Mouse (Mus musculus): ENCODE measurements around the gene Klhl40. TPM values are rescaled to one million over a fixed set of nuclear protein-coding genes. Genes with fewer than 3 reads are reported as not detected.

Klhl40 gene
- total RNA-seq, 2 experiments from 2014 or later = 3.3 to 4.6 TPM

DNA sequence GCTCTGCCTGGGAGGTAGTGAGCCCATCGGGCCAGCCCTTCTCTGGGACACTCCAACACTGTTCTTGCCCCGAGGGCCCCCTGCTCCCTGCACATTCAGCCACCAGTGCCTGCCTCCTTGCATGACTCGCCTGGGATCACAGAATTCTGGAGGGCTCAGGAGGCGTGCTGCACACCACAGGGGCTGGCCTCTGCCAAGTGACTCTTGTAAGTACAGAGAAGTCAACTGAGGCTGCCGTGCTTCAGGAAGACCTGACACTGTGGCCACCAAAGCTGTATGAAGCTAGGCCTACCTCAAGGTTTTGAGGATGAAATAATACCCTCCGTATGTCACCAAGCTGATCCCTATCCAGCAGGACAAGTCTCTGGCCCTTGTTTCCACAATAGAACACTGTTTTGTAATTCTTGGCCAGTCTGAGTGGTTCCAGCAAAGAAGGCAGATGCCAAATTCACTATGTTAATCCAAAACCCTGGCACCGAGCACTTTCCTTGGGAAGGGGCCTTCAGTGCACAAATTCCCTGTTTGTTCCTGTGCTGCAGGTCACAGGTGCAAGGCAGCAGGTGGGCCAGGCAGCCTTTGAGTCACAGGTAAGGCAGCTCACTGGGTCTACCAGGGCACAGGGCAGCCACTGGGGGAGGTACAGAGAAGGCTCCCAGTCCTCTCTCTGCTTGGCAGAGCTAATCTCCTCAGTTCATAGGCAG, 42.5 kb downstream of the Klhl40 start:
- H3K27ac ChIP-seq = peak overlapping the region; percentile 95
- peak in 1 of 2 experiments; percentile 31 for DNase-seq (ENCODE audit: low spot score in 2 of 2)
- H3K4me3 ChIP-seq = no peak overlapping the region
- TF ChIP-seq CTCF (conservative IDR thresholded peaks at IDR 0.05) = no peak

DNA sequence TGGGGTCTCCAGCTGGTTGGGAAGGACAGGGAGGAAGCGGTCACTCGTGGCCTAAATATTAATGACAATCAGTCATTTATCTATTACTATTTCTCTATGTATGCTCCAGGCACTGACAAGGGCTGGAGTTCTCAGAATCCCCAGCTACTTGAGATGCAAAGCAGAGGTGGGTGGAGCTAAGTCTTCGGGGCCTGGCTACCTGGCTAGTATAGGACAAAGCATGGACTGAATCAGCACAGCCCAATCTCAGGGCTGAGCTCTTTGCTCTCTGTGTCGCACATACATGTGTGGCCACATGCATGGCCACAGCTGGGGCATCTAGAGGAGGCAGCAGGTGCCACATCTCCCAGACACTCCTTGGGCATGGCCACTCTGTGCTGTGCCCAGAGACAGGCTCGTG, 43.4 kb downstream of the Klhl40 start:
- no peak for DNase-seq (ENCODE audit: low spot score in 2 of 2)
- H3K27ac ChIP-seq = peak overlapping the region; percentile 95

DNA sequence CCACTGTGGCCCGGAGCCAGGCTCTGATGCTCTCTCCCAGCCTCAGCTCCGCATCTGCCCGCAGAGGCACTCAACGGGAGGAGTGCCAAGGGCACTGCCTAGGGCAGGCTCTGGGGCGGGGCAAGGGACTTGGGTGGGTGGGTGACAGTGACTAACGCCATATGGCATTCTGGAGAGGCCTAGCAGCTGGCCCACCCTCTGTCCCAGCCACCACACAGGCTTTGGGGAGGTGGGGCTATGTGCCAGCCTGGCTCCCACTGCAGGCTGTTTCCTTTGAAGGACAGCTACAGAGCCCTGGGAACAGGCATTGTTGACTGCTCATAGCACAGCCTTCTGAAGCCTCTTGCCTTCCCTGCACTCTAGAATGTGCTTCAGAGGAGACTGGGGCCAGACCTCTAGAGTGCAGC, 45.2 kb downstream of the Klhl40 start:
- TF ChIP-seq CTCF (conservative IDR thresholded peaks at IDR 0.05) = no peak
- DNase-seq (ENCODE audit: low spot score in 2 of 2) = peak; percentile 60 to 67
- peak overlapping the region; percentile 91 for H3K27ac ChIP-seq
- no peak overlapping the region for H3K4me3 ChIP-seq

More for the DNA sequence above, 43.4 kb downstream of the Klhl40 start:
- TF ChIP-seq CTCF (conservative IDR thresholded peaks at IDR 0.05) = no peak
- no peak overlapping the region for H3K4me3 ChIP-seq

DNA sequence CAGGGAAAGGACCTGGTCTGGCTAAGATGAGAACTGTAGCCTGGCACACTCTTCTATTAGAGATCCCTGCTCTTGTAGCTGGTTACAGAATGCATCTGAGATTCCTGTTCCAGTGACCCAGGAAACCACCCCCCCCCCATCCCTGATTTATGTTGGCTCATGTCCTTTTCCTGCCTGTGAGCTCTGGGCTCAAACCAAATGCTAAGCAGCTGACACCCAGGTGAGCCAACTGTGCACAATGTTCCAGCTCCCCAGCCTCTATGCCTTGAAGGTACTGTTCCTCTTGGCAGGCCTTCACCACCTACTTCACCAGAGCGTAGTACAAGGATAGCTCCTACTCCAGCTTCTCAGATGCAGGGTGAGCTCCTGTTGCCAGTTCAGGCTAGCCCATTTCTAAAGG, 45.6 kb downstream of the Klhl40 start:
- Histone ChIP-seq H3K4me3 (no peak overlapping the region), H3K27ac (peak overlapping the region; percentile 91)
- DNase-seq (ENCODE audit: low spot score in 2 of 2) = no peak
- TF ChIP-seq CTCF (conservative IDR thresholded peaks at IDR 0.05) = no peak

DNA sequence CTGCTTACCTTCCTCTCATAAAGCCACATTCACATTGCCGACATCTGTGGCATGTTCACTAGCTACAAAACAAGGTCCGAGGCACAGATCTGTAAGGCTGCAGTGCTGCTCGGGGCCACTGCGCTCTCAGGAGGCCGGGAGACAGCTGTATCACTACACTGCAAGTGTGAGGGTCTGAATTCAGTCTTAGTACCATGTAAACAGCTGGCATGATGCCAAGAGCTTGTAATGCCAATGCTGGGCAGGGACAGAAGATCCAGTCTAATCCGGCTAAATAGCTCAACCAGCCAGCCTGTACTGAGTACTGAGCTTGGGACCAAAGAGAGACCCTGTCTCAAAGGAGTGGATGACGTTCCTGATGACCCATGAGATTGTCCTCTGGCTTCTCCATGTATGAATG, 46.6 kb downstream of the Klhl40 start:
- no peak for DNase-seq (ENCODE audit: low spot score in 2 of 2)
- peak overlapping the region; percentile 91 for H3K27ac ChIP-seq
- no peak for TF ChIP-seq CTCF (conservative IDR thresholded peaks at IDR 0.05)
- no peak overlapping the region for H3K4me3 ChIP-seq

DNA sequence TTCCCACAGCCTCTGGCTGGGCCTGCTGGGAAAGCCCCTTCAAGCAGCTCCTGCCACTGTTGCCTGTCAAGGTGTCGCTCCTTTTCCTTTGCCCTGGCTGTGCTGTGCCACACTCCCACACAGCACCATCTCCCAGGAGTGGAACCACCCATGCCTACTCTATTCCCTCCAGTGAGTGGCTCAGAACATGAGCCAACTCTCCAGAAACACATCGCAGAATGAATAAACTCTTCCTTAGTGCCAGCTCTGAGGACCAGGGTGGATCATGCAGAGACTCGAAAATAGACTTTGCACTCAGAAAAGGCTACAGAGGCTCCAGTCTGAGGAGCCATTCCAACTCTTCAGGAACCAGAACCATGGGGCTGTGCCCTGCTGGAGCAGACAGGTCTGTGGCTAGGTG, 48.9 kb downstream of the Klhl40 start:
- TF ChIP-seq CTCF (conservative IDR thresholded peaks at IDR 0.05) = no peak
- no peak for DNase-seq (ENCODE audit: low spot score in 2 of 2)
- Histone ChIP-seq H3K27ac (peak overlapping the region; percentile 49), H3K4me3 (no peak overlapping the region)

DNA sequence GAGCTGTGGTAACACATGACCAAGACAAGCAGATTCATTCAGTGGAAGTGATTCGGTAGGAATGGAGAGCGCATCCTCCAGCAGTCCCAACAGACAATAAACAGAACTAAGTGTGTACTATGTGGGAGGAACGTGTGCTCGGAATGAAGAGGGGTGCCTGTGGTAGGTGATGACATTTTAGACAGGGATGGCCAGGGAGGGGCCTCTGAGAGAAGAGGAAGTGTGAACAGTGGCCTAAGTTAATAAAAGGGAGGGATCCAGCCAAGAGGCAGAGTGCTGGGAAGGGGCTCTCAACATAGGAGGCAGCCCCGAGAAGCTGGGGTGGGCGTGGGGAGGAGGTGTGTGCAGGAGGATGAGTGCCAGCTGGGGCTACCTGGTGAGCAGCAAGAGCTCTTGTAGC, 50.9 kb downstream of the Klhl40 start:
- DNase-seq (ENCODE audit: low spot score in 2 of 2) = no peak
- no peak overlapping the region for H3K27ac ChIP-seq
- no peak for TF ChIP-seq CTCF (conservative IDR thresholded peaks at IDR 0.05)
- H3K4me3 ChIP-seq = no peak overlapping the region

DNA sequence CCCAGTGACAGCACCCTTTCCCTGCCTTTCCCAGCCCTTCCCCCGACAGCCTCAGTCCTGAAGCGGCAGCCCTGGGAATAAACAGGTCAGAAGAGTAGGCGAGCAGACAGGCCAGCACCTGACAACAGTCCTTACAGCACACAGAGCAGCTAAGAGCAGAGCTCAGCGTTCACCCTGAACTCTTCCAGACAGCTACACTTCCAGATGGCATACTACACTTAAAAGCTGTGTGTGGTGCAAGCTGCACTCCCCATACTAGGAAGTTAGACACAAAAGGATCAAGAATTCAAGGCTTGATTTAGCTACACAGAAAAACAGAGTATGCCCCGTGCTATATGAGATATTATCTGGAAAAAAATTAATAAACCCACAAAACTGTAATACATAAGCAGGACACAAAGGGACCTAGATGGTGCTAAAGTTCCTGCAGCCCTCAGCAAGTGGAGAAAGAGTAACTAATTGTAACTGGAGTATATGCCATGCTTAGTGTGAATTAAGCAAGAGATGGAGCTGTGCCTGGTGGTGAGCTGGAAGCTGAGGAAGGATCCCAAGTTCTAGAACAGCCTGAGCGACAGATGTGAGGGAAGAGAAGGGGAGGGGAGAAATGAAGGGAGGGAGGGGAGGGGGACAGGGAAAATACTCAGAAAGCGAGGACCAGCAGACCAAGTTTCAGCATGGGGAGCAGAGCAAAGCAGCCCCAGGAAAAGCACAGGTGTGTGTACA, 52.0 kb downstream of the Klhl40 start:
- no peak for DNase-seq (ENCODE audit: low spot score in 2 of 2)
- no peak for TF ChIP-seq CTCF (conservative IDR thresholded peaks at IDR 0.05)
- peak overlapping the region; percentile 85 for H3K27ac ChIP-seq
- no peak overlapping the region for H3K4me3 ChIP-seq

DNA sequence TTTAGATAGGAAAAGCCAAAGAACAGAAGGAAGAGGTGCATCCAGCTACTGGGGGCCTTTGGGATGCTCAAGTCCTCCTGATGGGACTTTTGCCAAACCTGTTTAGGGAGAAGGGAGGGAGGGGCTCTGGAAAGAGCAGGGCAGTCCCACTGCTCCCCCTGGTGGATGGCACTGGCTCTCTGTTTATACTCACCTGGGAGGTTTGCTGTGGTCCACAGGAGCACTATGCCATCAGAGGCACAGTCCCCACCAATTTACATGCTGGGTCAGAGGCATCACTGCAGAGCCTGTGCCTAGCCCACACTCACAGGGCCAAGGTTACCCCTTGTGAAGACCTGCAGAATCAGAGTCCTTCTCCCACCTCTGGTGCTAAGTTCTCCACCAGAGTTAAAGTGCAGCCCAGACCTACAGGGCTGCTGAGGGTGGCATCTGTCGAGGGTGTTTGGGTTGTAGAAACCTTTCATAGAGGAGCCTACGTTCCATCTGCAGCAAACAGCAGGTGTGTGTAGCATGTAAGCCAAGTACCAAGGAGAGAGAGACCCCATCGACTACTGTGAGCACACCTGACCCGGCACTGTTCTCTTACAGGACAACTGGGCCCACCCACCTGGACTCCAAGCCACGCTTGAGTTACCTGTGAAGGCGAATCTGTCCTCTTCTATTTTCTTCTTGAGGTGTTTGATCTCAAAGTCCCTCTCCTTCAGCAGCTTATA, 53.0 kb downstream of the Klhl40 start:
- H3K4me3 ChIP-seq = no peak overlapping the region
- peak overlapping the region; percentile 85 for H3K27ac ChIP-seq
- DNase-seq (ENCODE audit: low spot score in 2 of 2) = peak in 1 of 2 experiments; percentile 75
- TF ChIP-seq CTCF (conservative IDR thresholded peaks at IDR 0.05) = peak; percentile 81

DNA sequence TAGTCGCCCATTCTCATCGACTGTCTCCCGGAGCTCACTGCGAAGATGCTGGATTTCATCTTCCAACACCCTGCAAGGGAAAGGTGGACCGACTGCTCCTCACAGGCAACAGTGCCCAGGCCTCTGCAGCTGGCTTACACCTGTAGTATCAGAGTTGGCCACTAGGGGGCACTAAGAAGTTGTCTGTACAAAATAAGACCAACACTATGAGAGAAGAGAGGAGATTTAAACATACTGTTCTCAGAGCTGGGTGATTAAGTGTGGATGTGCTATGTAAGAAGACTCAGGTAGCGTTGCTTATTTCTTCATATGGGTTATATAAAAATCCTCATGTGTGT, 53.5 kb downstream of the Klhl40 start:
- peak; percentile 80 to 90 for DNase-seq (ENCODE audit: low spot score in 2 of 2)
- Histone ChIP-seq H3K4me3 (no peak overlapping the region), H3K27ac (peak overlapping the region; percentile 85)
- peak; percentile 89 for TF ChIP-seq CTCF (conservative IDR thresholded peaks at IDR 0.05)

Other genes with a start within 250 kb of the Klhl40 start
- gene Lyzl4, start 135.5 kb upstream of the Klhl40 start, total RNA-seq (2021) = 1 to 10 TPM in 1 of 2 experiments, under 1 TPM in 1; 0.76 to 1.5 TPM
- gene Vipr1, start 134.9 kb upstream of the Klhl40 start, total RNA-seq (2021) = 10 to 100 TPM; 18.7 to 21.2 TPM
- gene Sec22c, start 72.1 kb upstream of the Klhl40 start, total RNA-seq (2021) = 10 to 100 TPM; 27.5 to 32.8 TPM
- 10 to 100 TPM; 71.8 to 78.8 TPM for gene Ss18l2, start 67.3 kb upstream of the Klhl40 start, total RNA-seq (2021)
- gene Nktr, start 58.4 kb upstream of the Klhl40 start, total RNA-seq (2021) = 100 to 1,000 TPM; 104 to 127 TPM
- 100 to 1,000 TPM; 101 to 102 TPM for gene Zfp651, start 18.3 kb upstream of the Klhl40 start, total RNA-seq (2021)
- gene Hhatl, start 14.9 kb downstream of the Klhl40 start, total RNA-seq (2021) = 10 to 100 TPM; 15.6 to 19.9 TPM
- gene Ccdc13, start 61.9 kb downstream of the Klhl40 start, total RNA-seq (2021) = 10 to 100 TPM in 1 of 2 experiments, 1 to 10 TPM in 1; 7.8 to 10.0 TPM
- gene Higd1a, start 80.8 kb downstream of the Klhl40 start, total RNA-seq (2021) = 10 to 100 TPM; 84.4 to 88.4 TPM
- gene Ackr2, start 120.7 kb downstream of the Klhl40 start, total RNA-seq (2021) = 1 to 10 TPM; 1.7 to 2.3 TPM
- gene Cyp8b1, start 138.7 kb downstream of the Klhl40 start, total RNA-seq (2021) = not detected
- 1 to 10 TPM; 6.7 to 9.1 TPM for gene Fam198a, start 173.4 kb downstream of the Klhl40 start, total RNA-seq (2021)
- gene Pomgnt2, start 219.5 kb downstream of the Klhl40 start, total RNA-seq (2021) = 10 to 100 TPM; 41.4 to 41.7 TPM

Measured in layer of hippocampus, adult 2 months (tissue).